Mouse (Mus musculus) liver, adult 2 months (tissue): ENCODE data around the gene Acox3. TPM values are rescaled to one million over a fixed set of nuclear protein-coding genes. Genes with fewer than 3 reads are reported as not detected.

Source experiments
- DNase-seq: peaks from one replicate; pipeline ENCODE4 v3.0.0-alpha.2; 2011; ENCODE audit warnings: low read depth, low spot score; ENCODE audit errors: extremely low read depth
- H3K27ac ChIP-seq: fragments of 200-500 bp; replicated peaks from 2 replicates; pipeline ENCODE4 v1.5.1; 2012; ENCODE audit warnings: low read depth, mild to moderate bottlenecking, control low read depth, inconsistent platforms, low read length; ENCODE audit not compliant: insufficient read depth
- H3K27me3 ChIP-seq: fragments of 200-500 bp; 2 replicates; pipeline ENCODE4 v1.6.1; 2012; ENCODE audit warnings: mild to moderate bottlenecking, moderate library complexity, low read length, inconsistent platforms; ENCODE audit not compliant: control insufficient read depth, insufficient read depth
- H3K36me3 ChIP-seq: fragments of 200-500 bp; 2 replicates; pipeline ENCODE4 v1.6.1; 2012; ENCODE audit warnings: low read length, inconsistent platforms; ENCODE audit not compliant: control insufficient read depth, insufficient read depth
- H3K4me1 ChIP-seq: fragments of 200-500 bp; 2 replicates; pipeline ENCODE4 v1.6.1; 2011; ENCODE audit warnings: low read length; ENCODE audit not compliant: control insufficient read depth, insufficient read depth
- H3K4me3 ChIP-seq: fragments of 200-500 bp; 2 replicates; pipeline ENCODE4 v1.5.1; 2011; ENCODE audit warnings: low read depth, mild to moderate bottlenecking, control low read depth, low read length, moderate library complexity; ENCODE audit not compliant: insufficient read depth
- H3K79me2 ChIP-seq: fragments of 200-500 bp; 2 replicates; pipeline ENCODE4 v1.6.1; 2012; ENCODE audit warnings: inconsistent platforms, mild to moderate bottlenecking, low read length, moderate library complexity; ENCODE audit not compliant: control insufficient read depth, insufficient read depth
- H3K9ac ChIP-seq: fragments of 200-500 bp; 2 replicates; pipeline ENCODE4 v1.6.1; 2012; ENCODE audit warnings: low read depth, mild to moderate bottlenecking, control low read depth, inconsistent platforms, low read length
- CTCF ChIP-seq: fragments of 200-500 bp; IDR thresholded peaks from 2 replicates; pipeline ENCODE4 v1.5.1; 2011; ENCODE audit warnings: low read depth, low read length, control low read depth
- POLR2A ChIP-seq: fragments of 200-500 bp; IDR thresholded peaks from 2 replicates; pipeline ENCODE4 v1.6.1; 2011; ENCODE audit warnings: low read length, control low read depth; ENCODE audit not compliant: insufficient read depth; ENCODE audit errors: extremely low read depth
- WGBS: fragments of 180-500 bp; shearing (Covaris S2); methylation state at CpG from one replicate; pipeline ENCODE4 v1.1.7; 2018; 5-methylcytosine and 5-hydroxymethylcytosine counted together
- polyA plus RNA-seq: library from polyadenylated mRNA; depleted of rRNA; stranded (reverse); fragments of >200 nt; gene quantifications from 2 replicates; pipeline ENCODE4 v1.2.3, GENCODE M21; 2012
- total RNA-seq: library from RNA; depleted of rRNA; stranded (reverse); fragments of >200 nt; gene quantifications from 2 replicates; pipeline ENCODE4 v1.2.3, GENCODE M21; 2014

Gene Acox3
- total and polyA plus RNA-seq, 2 experiments = 22.9 to 24.1 TPM

- WGBS = 80% methylated on average over 6 of the region's 6 CpGs
- Histone ChIP-seq H3K79me2 (peaks cover 6% of the 10 kb centered on the region; the same call in 1 of the 2 replicates), H3K36me3 (peaks cover 26% of the 10 kb centered on the region)
These were observed 11.3 kb upstream of the Acox3 start for GRCm38 (mm10) chr5:35571546-35571945.

DNA sequence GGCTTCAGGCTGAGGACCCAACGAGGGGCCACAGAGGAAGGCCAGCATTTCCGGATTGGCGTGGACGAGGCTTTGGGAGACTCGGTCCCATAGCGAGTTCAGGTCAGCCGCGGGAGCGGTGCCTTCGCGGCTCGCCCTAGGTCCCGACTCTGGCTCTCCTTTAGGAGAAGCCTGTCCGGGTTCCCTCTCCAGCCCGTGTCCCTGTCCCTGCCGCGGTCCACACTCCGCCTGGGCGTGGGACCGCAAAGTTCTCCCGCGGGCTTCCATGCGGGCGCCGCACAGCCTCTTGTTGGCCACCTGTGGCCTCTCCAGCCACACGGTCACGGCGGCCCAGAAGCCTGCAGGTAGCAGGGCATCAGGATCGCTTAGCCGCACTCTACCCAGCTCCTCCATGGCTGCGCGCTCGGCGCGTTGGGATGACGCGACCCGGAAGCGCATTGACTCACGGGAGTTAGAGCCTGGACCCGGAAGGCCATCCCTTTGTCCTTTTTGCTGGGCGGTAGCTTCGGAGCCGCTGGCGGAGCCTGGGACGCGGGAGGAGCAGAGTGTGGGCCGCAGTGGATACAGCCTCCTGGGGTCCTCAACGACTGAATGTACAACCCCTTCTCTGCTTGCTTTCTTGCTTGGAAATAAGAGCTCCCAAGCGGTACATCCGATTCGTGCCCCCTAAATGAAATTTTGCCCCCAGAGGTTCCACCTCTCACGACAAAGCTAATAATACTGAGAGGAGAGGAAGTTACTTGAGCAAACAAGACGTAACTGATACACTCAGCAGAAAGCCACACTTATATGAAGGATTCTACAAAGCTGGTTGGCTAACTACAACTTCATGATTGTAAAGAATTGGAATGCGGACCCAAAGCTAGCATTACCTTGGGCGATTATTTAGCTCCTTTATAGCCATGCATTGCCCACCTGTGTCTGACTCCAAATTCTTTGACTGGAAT, 7.9 kb upstream of the Acox3 start, which contains the start of gene Trmt44:
TSS of gene Trmt44 (minus strand) at position 418 of the 947 bp plus-strand sequence.
- Histone ChIP-seq H3K36me3 (peaks cover 16% of the 10 kb centered on the region), H3K79me2 (peaks cover 6% of the 10 kb centered on the region; the same call in 1 of the 2 replicates), H3K27me3 (no peaks in the 10 kb centered on the region), H3K4me1 (peaks cover 5% of the 10 kb centered on the region), H3K9ac (peak within 1 kb of the TSS; percentile 79), H3K4me3 (peak within 1 kb of the TSS; percentile 81), H3K27ac (peak within 1 kb of the TSS; percentile 72)
- DNase-seq = peak; percentile 84
- WGBS = 3% methylated on average over 56 of the region's 56 CpGs
- no peak for TF ChIP-seq CTCF
- TF ChIP-seq POLR2A = peak; percentile 70; the same call in 1 of the 2 replicates

More at GRCm38 (mm10) chr5:35571546-35571945, 11.3 kb upstream of the Acox3 start:
- no peak overlapping the region for H3K4me3 ChIP-seq
- H3K4me1 ChIP-seq = peaks cover 5% of the 10 kb centered on the region
- H3K27ac ChIP-seq = no peak overlapping the region
- no peaks in the 10 kb centered on the region for H3K27me3 ChIP-seq
- no peak for TF ChIP-seq POLR2A
- no peak overlapping the region for H3K9ac ChIP-seq
- DNase-seq = no peak

- TF ChIP-seq POLR2A (no peak), CTCF (no peak)
- Histone ChIP-seq H3K36me3 (peaks cover 8% of the 10 kb centered on the region), H3K4me1 (peaks cover 5% of the 10 kb centered on the region), H3K79me2 (peaks cover 6% of the 10 kb centered on the region; the same call in 1 of the 2 replicates), H3K27me3 (no peaks in the 10 kb centered on the region), H3K4me3 (no peak overlapping the region), H3K9ac (no peak overlapping the region), H3K27ac (no peak overlapping the region)
- DNase-seq = peak; percentile 13
- 90% methylated on average over 10 of the region's 10 CpGs for WGBS
These were observed 6.3 kb upstream of the Acox3 start for GRCm38 (mm10) chr5:35576409-35577020.

GRCm38 (mm10) chr5:35578411-35578810, 4.4 kb upstream of the Acox3 start:
- Histone ChIP-seq H3K9ac (no peak overlapping the region), H3K36me3 (no peaks in the 10 kb centered on the region), H3K27ac (no peak overlapping the region), H3K27me3 (no peaks in the 10 kb centered on the region), H3K4me1 (peaks cover 10% of the 10 kb centered on the region), H3K4me3 (no peak overlapping the region), H3K79me2 (peaks cover 6% of the 10 kb centered on the region; the same call in 1 of the 2 replicates)
- no peak for DNase-seq
- 82% methylated on average over 2 of the region's 2 CpGs for WGBS
- no peak for TF ChIP-seq CTCF
- TF ChIP-seq POLR2A = no peak

DNA sequence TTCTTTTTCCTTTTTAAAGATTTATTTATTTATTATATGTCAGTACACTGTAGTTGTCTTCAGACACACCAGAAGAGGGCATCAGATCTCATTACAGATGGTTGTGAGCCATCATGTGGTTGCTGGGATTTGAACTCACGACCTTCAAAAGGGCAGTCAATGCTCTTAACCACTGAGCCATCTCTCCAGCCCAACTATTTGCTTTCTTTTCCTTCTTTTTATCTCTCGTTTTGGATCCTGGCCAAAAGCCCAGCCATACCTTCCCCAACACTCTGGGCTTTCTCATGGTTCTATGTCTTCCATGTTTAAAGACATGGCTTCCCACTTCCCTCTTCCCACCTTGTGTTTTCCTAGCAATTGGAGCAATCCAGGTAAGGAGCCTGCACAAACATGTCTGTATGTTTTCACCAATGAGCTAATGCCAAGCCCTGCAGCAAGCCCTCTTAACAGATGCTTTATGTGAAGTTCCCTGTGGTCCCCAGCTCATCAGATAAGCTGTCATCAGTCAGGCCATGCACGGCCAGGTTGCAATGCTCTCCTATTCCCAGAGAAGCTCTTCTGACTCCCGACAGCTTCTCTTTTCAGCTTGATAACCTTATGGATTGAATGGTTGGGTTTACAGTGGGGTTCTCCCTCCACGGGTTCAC, 3.5 kb upstream of the Acox3 start:
- 51% methylated on average over 5 of the region's 5 CpGs for WGBS
- Histone ChIP-seq H3K79me2 (peaks cover 4% of the 10 kb centered on the region; the same call in 1 of the 2 replicates), H3K36me3 (no peaks in the 10 kb centered on the region), H3K27ac (no peak overlapping the region), H3K4me1 (peaks cover 10% of the 10 kb centered on the region), H3K4me3 (no peak overlapping the region), H3K9ac (no peak overlapping the region), H3K27me3 (no peaks in the 10 kb centered on the region)
- no peak for DNase-seq
- TF ChIP-seq POLR2A = no peak
